Mouse (Mus musculus): ENCODE data around the gene Npepps. TPM values are rescaled to one million over a fixed set of nuclear protein-coding genes. Genes with fewer than 3 reads are reported as not detected.
"Not testable (repeated sequence)": the region's sequence is repeated elsewhere in the genome, so short reads cannot be mapped to it uniquely, and the experiment has no call there.

The Npepps gene
- 73.2 and 74.2 TPM in 2 replicates for total RNA-seq (2021)
- long read RNA-seq, experiment 1, full-length matches to known transcripts, result 24 of 36 reads
- long read RNA-seq, experiment 1, partial matches to known transcripts, result 9 of 36 reads
- long read RNA-seq, experiment 1, other reads (novel, unspliced or antisense), result 3 of 36 reads
- long read RNA-seq, experiment 2, full-length matches to known transcripts, result 24 of 35 reads
- long read RNA-seq, experiment 2, partial matches to known transcripts, result 4 of 35 reads
- long read RNA-seq, experiment 2, other reads (novel, unspliced or antisense), result 7 of 35 reads

DNA sequence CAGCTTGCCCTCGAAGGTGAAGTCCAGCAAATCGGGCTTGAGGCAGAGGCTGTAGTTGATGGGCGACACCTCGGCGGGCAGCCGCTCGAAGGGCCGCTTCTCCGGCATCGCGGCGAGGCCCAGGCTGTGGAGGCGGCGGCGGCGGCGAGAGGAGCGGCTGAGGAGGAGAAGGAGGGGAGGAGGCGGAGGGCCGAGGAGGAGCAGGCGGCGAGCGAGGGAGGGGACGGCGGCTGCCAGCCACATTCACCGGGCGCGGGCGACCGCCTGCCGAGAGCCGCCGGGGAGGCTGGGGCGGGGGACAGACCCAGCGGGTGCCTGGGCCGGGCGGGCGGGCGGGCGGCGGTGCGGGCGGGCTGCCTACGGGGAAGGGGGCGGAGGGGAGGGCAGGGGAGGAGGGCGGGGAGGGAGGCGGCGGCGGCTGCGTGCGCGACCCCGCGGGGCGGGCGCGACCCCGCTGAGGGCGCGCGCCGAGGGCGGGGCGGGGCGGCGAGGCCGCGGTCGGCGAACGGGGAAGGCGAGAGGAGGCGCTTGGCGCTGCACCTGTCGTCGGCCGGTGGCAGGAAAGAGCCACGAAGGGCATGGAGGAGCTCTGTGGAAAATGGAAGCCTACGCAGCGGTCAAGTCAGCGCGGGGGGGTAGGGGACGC lies at the start of gene Npepps:
TSS of gene Npepps (minus strand) at position 423 of the 646 bp plus-strand sequence.
- DNase-seq, result peak; percentile 89

DNA sequence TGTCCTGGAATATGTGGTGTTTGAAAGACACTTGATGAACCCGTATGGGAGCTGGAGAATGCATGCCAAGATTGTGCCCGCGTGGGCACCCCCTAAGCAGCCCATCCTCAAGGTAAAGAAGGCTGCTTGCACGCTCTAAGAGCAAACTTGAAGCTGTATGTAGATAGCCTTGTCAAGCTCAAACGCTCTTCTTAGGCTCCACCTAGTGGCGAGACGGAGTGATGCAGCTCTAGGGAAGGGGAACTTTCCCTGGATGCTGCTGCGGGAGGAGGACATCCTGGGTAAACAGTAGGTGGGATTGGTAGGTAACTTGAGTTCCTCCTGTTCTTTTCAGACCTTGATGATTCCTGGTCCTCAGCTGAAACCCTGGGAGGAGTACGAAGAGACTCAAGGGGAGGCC lies 47.7 kb upstream of the Npepps start:
- peak; percentile 69 for DNase-seq

DNA sequence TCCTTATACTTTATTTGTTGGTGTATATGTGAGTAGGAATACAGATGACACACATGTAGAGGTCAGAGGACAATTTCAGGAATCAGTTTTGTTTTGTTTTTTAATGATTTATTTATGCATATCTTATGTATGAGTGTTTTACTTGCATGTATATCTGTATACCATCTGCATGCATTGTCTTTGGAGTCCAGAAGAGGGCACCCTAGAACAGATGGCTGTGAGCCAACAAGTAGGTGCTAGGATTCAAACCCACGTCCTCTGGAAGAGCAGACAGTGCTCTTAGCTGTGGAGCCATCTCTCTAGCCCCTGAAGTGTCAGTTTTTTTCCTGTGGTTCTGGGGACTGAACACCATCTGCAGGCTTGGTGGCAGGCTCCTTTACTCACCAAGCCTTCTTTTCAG lies 44.8 kb upstream of the Npepps start:
- DNase-seq, result no peak

DNA sequence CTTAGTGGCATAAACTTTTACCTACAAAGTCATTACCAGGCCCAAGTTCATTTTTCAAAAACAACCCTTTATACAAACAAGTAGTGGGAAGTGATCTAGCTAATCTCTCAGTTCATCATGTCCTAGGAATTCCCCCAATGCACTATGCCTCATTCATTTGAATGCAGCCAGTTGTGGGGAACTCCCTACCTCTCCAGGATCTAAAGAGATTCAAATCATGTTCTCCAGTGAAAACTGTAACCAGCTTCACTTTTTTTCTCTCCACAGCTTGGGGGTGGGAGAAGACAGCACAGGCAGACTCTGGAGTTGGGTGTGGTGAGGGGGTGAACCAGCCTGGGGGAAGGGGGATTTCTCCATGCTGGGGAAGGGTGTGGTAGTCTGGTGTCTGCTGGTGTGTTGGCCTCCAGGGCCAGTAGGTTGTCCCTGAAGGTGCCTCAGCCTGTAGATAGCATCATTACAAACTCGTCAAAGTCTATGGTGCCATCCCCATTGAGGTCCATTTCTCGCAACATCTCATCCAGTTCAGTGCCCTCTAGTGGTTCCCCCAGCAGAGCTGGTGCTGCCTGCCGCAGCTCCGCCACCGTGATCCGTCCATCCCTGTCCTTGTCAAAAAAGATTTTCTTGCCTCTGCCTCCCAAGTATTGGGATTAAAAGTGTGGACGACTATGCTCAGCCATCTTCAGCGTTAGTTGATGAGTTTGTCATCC lies 41.6 kb upstream of the Npepps start:
- not testable (repeated sequence) for DNase-seq

DNA sequence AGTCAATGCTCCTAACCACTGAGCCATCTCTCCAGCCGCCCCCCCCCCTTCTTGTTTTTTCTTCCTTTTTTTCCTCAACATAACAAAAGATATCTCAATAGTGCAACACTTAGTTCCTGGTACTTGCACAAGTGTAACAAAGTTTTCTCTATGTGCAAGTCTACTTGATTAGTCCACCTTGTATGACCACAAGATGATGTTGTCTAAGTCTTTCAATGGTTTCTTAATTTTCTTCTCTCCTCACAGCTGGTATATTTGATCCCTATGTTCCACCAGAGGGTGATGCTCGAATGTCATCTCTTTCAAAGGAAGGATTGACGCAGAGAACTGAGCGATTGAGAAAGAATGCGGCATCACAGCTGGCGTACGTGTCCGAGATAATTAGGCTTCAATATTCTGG lies 40.8 kb upstream of the Npepps start:
- no peak for DNase-seq

DNA sequence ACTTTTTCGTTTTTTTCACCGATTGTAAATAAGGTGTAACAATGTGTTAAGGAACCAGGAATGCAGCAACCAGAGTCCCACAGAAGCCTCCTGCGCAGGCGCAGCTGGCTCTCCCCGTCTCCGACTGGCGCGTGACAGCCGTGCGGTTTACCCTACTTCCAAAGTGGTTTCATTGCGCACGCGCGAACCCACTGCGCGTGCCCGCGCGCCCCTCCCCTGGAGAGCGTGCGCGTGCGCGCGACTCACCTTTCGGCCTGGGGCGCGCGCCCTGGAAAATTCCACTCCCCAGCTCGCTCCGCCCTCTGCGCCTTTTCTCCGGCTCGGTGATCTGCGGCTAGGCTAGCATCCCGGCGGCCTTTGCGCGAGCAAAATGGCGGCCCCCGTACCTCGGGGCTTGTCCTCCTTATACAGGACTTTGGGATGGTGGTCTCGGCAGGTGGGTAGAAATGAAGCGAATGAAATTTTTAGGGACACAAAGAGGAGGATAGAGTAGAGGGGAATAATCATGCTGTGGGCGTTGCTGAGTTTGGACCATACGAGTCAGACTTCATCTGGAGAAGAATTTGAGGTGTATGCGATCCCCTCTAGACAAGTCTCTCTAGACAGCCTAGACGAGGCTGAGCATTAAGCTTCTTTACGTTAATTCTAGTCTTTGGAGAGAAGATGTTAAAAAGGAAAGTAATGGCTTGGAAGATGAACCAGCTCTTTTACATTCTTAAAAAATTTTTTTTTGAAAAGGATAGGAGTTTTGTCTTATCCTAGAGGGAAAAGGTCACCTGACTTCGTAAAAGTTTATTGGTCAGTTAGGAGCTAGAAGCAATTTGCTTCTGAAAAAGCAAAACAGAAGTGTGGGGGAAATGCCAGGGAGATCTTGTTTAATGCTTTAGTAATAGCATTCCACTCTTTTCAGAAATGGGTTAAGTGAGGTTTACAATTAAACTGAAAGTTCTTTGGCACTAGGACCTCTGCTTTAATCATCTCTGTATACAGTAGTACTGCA lies 35.4 kb upstream of the Npepps start, which contains the start of gene Mrpl45:
TSS of gene Mrpl45 (plus strand) at position 213 of the 1,000 bp plus-strand sequence.
- peak; percentile 99 for DNase-seq

DNA sequence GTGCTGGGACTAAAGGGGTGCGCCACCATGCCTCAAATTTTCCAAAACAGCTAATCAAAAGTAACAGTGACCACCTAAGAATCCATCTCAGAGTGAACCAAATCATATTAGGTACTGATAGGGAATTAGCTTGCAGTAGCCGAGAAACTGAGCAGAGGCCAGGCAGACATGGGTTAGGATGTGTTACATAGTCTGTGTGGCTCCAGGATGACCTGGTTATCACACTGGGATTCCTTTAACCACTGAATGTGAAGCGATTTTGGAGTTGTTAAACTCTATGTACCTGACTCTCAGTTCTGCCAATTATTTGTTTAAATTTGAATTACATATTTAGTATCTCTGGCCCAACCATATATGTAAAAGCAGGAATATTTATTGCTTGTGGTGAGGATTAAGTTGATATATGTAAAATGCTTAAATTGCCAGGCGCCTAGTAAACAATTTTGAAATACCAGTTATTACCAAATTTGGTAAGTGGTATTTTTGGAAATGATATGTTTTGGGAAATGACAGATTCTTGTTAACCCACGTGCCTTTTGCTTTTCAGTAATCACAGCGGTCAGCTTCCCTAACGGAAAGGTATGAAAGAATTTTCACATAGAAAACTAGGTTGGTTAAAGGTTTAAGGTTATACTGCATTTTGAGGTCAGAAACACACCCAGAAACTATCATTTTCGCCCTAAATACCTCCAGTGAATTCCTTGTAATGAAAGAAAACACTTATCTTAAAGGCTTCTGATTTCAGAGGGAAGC lies 34.5 kb upstream of the Npepps start:
- no peak for DNase-seq

DNA sequence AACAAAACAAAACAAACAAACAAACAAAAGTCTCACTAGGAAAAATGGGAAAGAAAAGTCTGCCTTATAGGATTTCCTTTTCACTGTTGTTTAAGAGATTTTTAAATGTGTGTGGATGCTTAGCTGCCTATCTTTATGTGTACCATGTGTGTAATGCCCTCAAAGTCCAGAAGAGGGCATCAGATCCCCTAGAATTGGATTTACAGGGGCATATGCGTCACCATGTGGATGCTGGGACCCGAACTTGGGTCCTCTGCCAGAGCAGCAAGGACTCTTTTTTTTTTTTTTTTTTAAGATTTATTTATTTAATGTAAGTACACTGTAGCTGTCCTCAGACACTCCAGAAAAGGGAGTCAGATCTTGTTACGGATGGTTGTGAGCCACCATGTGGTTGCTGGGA lies 33.7 kb upstream of the Npepps start:
- DNase-seq, result peak; percentile 29

DNA sequence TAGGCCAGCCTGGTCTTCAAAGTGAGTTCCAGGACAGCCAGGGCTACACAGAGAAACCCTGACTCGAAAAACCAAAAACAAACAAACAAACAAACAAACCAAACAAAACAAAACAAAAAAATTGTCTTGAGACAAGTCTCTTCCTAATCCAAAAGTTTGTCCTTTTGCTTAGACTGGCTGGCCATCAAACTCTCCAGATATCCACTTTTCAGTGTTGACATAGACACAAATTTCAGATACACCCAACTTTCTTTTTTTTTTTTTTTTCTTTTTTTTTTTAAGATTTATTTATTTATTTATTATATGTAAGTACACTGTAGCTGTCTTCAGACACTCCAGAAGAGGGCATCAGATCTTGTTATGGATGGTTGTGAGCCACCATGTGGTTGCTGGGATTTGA lies 32.4 kb upstream of the Npepps start:
- DNase-seq, result not testable (repeated sequence)

DNA sequence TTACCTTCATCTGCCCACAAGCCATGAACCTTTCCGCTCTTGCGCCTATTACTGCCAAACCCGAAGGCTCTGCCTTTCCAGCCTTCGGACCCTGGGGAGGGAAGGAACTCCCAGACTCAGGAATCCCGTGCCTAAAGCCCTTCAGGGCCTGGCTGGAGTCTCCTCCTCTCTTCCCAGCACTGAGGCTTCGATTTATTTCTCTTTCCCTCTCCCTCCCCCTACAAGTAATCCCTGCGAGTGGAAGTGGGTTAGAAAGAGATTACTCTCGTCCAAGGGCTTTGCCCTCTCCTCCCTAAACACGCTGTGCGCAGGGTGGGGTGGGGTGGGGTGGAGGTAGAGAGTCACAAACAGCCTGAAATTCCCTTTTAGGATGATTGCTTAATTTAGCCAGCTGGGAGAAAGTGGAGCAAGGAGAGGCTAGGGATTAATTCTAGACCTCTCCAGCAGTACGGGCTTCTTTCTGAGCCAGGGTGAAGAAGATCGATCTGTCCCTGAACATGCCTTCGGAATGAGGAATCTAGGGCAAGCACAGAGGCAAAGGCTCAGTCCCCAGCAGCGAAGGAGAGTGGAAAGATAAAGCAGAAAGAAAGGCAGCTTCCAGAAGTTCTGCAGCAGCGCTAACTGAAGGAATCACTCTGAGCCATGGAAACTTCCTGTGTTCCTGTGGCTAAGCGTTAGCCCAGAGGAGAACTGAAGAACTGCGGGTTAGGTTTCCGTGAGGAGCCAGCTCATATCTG lies 30.6 kb upstream of the Npepps start:
- DNase-seq, result peak; percentile 33

DNA sequence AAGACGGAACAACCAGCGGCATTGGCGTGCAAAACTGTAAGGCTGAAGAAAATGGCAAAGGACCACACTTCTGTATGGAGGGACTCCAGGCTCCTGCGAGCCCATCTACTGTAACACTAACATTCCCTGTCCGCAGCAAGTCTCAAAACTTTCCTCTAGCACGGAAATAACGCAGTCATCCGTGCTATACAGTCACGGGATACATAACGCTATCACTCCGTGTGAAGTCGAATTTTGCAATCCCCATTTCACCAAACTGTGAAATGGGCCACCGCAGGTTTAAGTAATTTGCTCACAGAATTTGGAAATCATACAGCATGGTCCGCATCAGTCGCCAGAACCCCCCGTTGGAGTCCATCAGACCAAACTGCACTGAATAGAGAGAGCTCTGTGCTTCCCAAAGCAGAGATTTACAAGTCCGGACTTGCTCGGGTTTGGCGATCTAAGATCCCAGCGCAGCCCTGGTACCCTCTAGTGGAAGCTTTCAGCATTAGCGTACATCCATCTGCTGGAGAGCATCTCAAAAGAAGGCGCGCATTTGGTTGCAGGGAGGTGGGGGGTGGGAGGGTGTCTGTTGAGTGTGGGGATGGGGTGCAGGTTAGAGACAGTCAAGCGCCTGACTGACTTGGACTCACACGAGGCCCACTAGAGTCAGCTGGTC lies 29.6 kb upstream of the Npepps start:
- DNase-seq, result peak; percentile 87

DNA sequence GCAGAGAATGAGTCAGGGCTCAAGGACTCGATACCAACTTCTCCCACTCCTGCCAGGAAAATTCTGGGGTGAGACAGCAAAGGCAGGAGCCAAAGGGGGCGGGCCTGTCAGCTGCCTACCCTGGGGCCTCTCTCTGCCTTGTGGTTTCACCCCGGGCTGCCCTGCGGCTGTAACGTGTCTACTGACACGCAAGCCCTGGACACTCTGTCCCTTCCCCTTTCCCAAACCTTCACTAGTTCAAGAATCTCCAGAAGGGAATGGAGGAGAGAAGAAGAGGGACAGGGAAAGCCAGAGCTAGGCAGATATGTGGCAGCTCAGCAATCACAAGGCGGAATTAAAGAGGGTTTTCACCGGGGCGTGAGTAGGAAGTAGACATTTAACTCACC lies 29.0 kb upstream of the Npepps start:
- peak; percentile 93 for DNase-seq

DNA sequence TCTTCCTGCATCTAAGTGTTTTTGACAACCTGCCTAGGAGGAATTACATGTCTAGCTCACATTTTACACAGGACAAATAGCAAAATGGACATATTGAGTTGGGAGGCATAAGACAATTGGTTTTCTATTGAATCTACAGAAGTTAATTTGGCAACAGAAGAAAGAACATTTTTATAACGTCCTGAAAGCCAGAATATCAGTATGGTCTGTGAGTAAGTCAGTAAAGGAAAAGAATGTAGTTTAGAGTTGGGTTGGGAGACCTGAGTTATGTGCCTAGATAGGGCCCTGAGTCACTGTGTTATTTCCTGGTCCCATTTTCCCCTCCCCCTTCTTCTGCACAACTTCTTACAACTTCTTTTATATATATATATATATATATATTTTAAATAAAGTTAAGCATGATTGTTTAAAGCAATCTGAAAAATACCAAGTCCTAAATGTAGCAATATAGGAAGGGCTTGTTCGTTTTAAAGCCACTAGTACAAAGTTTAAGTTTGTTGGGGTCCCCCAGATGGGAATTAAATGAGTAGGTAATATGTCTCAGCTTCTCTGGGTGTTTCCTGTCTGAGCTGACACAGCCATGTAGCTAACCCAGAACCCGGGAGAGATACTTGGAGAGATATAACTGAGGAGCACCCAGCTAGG lies 28.5 kb upstream of the Npepps start:
- DNase-seq, result no peak

DNA sequence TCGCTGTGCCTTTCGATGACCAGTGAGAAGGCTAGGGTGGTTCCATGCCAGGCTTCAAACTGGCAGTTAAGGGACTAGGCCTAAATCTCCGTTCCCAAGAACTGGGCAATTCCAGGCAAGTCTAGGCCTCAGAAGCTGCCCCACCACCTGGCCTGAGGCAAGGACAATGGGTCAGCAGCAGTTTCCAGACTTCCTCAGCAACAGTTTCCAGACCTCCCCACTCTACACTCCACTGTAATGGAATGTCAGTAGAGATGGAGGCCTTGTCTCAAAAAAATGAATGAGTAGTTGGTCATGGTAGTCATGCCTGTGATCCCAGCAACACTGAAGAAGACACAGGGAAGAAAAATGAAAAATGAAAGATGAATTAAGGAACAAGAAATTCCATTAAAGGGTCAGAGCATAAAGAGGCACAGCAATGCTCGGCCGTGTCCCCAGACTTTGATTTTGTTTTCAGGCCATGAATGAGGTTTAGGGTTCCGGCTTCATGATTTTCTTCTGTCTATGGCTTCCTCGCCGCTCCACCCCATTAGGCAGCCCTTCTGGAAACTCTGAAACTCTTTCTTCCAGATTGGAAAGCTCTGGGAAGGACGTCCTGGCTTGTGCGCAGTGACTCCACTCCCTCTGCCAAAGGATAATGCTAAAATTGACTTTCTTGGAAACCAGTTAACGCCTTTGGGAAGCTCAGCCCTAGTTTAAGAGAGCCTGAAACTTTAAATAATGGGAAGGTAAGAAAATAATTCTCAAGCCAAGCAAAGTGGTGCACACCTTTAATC lies 27.0 kb upstream of the Npepps start:
- no peak for DNase-seq

DNA sequence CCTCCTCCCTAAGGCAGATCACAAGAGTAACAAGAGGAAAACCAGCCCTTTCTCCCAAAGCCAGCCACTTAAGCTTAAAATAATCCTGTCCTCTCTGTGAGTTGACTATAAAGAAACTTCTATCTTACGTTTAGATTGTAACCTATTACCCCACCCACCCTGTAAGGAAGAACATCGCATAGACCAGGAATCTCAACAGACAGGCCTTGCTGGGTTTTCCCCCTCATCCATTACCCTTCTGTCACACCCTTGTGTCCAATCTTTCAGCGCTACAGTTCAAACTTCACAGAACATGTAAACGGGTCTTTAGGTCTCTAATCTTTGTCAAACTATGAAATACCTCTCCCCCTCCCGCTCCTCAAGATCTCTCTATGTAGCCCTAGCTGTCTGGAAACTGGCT lies 24.2 kb upstream of the Npepps start:
- DNase-seq, result no peak

DNA sequence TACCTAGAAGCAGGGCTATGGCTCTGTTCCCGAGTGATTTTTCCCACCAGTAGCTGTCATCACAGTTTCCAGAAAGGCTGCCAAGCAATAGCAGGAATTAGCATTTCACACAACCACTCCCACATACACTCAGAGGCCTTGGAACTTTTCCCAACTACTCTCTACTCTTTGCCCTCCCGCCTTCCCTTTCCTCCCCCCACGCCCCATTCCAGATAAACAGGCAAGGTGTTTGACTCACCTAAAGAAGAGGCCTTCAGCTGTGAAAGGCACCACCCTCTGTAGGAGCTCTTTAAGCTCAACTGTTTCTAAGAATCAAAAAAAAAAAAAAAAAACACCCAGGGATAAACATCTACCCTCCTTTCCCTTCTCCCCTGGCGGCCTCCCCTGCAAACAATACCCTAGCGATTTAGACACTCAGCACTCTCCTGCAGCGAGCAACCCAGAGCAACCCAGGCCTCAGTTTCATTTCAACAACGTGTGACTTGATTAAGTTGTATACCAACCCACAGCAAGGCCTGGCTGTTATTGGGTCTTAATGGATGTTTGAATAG lies 21.9 kb upstream of the Npepps start:
- DNase-seq, result peak; percentile 58

DNA sequence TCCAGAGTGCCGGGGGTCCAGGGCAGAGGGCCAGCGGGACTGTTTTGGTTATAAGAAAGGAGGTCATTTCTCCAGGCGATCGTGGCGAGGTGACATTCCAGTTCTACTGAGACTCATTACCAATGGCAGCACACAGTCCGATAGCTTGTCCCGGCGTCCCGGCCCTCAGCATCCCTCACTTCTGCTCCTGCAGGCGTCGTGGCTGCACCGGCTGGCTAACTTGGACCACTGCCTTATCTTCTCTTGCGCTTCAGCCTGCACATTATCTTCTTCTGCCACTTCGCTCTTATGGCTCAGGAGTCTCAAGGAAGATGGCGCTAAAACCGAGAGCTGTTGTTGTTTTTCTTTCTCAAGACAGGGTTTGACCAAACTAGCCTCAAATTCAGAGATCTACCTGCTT lies 21.0 kb upstream of the Npepps start:
- DNase-seq, result no peak

DNA sequence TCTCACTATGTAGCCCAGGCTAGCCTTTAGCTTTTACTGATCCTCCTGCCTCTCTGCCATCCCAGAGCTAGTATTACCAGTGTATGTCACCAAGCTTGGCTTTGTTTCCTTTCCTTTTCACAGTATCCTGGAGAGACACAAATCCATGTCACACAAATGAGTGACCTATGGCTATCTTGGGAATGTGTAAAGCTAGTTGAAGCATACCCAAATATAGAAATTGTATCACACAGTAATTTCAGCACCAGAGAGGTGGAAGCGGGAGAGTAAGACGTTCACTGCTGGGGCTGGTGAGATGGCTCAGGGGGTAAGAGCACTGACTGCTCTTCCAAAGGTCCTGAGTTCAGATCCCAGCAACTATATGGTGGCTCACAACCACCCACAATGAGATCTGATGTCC lies 19.5 kb upstream of the Npepps start:
- no peak for DNase-seq
